Mouse (Mus musculus) thymus, postnatal 0 days (tissue): ENCODE measurements at regions not wholly inside any gene's neighbourhood (a gene's known extent, or its start where the extent isn't known, plus 50 kb on each side); places are given as distances from the start of the nearest gene placed in this dataset.
"Not testable (repeated sequence)": the region's sequence is repeated elsewhere in the genome, so short reads cannot be mapped to it uniquely, and the experiment has no call there.

Experiments
- DNase-seq: peaks from one replicate; pipeline ENCODE4 v3.0.0-alpha.2; 2015; ENCODE audit warnings: low spot score

- no peak for DNase-seq
Observed at GRCm38 (mm10) chr16:49407956-49408795, 290.9 kb upstream of the Ift57 start.

DNA sequence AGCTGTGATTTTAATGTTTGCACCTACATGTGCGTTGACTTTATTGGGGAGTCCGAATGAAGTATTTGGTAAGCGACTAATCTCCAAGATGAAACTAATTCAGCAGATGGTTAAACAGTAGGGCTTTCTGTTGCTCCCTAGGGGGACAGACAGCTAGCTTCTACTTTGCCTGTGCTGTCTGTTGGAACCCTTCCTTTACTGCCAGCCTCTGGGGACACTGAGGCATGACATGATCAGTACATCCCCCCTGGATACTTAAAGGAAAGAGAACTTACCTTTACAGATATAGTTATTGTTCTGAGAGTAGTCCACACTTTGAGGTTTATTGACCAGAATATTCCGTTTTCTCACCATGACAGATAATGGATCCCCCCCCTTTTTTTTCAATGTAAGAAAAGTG, 289.8 kb upstream of the Ift57 start:
- no peak for DNase-seq

DNA sequence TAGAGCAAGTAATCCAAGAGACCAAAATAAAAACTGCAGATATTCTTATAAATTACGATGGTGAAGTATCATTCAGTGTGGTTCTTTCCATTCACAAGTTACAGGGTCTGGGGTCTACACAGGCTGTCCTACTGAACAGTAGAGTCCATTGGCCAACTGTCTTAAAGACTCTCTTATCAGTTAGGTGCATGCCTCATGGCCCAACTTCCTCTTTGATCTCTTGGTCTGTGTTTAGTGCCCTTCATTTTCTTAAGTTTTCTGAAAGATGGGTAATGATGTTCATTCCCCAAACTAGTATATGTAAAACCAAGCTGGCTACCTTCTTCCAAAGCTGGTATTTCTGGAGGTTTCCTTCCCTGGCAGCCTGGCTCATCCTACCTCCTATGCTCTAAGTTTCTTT, 268.7 kb upstream of the Ift57 start:
- no peak for DNase-seq

- no peak for DNase-seq
Observed at GRCm38 (mm10) chr16:49431902-49432301, 267.1 kb upstream of the Ift57 start.

GRCm38 (mm10) chr16:49441225-49441624, 257.8 kb upstream of the Ift57 start:
- DNase-seq, result peak; percentile 1

- DNase-seq, result not testable (repeated sequence)
Observed at GRCm38 (mm10) chr16:49447356-49447755, 251.7 kb upstream of the Ift57 start.

DNA sequence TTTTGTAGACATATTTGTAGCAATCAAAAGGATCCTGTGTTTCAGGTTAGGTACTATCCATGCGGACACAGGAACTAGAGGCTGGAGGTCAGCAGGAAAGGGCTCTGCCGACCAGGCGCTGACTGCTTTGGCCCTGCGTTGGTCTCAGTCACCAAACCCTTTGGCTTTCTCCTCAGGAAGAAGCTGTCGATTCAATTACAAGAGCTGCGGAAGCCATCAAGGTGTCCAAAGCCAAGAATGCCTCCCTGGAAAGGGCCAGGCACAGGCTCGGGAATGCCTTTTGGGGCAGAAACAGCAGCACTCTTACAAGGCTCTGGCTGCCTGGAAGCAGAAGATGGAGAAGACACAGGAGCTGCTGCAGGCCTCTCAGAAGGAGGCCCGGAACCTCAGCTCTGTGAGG, 205.2 kb upstream of the Ift57 start:
- no peak for DNase-seq

- DNase-seq, result no peak
Observed at GRCm38 (mm10) chr16:49497521-49498010, 201.5 kb upstream of the Ift57 start.

DNA sequence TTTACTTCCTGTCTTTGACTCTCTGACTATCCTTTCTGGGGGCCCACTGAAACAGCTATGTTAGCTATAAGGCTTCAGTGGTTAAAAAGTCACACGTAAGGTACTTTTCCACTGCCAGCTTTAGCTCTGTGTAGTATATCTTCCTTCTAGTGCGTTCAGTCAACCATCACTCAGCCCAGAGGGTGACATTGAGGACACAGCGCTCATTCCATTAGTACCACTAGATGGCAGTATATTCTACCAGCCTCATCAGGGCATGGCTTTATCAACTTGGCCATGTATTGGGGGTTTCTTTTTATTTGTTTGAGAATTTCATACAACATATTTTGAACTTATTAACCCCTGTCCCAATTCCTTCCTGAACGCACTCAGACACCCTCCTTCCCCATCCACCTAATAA, 198.2 kb upstream of the Ift57 start:
- DNase-seq, result peak; percentile 65

- DNase-seq, result peak; percentile 56
Observed at GRCm38 (mm10) chr16:49503897-49504413, 195.1 kb upstream of the Ift57 start.

GRCm38 (mm10) chr16:49504669-49505068, 194.4 kb upstream of the Ift57 start:
- no peak for DNase-seq

DNA sequence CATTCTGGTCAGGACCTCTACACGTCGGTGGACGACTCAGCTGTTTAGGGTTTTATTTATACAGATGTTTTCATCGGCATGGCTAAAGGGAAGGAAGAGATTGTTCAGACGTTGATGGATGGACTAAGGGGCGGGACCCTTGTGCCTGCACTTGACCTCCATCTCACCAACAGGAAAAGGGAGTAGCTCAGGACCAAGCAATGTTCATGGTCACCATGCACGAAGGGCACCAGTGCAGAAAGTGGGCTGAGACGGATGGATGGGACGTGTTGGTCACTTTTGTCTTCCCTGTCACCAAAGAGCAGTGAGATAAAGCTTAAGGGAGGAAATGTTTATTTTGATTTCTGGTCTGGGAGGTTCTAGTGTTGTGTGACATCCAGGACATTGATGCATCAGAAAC, 193.8 kb upstream of the Ift57 start:
- no peak for DNase-seq

GRCm38 (mm10) chr16:49518844-49519243, 180.2 kb upstream of the Ift57 start:
- no peak for DNase-seq

GRCm38 (mm10) chr16:49520411-49520810, 178.6 kb upstream of the Ift57 start:
- DNase-seq, result no peak

DNA sequence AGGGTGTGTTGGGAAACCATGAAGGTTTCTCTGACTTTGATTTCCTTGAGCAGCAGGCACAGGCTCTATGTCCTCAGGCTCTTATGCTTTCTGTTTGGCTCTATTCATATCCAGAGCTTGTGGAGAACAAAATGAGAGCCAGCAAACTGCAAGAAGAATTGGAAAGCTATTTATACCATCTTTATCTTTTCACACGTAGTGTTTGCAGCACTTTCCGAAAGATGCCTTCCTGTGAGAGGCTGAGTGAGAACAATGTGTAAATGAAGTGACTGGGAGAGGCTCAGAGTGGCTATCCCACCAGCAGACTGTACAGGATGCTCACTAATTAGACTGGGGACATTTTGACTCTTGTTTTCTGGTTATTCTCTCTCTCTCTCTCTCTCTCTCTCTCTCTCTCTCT, 177.3 kb upstream of the Ift57 start:
- no peak for DNase-seq

DNA sequence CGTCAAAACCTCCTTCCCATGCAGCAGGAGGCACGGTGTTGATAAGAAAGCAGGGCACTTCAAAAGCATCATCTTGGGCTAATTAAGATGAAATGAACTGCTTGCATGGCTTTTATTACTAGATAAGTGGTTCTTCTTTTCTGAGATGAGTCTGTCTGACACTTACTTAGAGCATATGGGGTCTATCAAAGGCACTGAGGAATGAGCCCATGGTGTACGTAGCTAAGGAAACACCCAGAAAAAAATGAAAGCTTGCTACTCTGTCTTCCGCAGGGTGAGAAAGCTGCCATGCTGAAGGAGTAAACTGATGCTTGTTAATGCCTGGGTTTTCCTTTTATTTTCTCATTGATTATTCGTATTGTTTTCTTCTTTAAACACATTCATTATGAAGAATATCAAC, 176.5 kb upstream of the Ift57 start:
- DNase-seq, result no peak

DNA sequence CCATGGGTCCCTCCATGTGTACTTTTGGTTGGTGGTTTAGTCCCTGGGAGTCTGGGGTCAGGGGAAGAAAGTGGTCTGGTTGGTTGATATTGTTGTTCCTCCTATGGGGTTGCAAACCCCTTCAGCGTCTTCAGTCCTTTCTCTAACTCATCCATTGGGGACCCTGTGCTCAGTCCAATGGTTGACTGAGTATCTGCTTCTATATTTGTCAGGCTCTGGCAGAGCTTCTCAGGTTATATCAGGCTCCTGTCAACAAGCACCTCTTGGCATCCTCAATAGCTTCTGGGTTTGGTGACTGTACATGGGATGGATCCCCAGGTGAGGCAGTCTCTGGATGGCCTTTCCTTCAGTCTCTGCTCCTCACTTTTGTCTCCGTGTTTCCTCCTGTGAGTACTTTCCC, 170.4 kb upstream of the Ift57 start:
- DNase-seq, result not testable (repeated sequence)

DNA sequence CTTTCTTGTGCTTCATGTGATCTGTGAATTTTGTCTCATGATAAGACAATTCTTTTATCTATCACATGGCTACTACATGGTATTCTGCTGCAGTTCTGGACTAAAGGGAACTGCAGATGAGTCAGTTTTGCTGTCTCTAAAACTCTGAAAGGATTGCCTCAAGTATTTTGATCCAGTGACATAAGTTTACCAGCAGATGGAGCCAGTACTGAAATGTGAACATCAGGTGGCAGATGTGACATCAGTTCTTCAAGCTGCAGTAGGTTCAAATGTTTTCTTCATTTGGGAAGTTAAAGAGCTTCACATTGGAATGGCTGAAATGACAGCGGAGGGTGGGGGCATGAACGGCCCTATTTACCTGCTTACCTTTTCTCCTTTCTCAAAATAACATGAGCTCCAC, 170.0 kb upstream of the Ift57 start:
- peak; percentile 63 for DNase-seq

DNA sequence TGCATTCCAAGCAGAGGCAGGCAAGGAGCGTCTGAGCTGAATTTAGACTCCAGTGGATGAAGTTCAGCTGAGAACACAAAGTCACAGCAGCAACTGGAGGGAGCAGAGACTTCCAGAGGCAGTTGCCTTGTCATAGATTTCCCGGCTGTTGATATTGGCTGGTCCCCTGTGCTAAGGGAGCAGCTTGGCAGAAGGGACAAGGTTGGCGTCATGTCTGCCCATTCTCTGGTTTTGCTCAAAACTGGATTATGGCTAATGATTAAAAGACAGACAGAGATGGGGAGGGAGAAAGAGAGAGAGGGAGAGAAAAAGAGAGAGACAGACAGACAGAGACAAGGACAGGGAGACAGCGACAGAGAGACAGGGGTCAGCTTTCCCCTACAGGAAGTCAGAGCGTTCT, 169.0 kb upstream of the Ift57 start:
- no peak for DNase-seq

DNA sequence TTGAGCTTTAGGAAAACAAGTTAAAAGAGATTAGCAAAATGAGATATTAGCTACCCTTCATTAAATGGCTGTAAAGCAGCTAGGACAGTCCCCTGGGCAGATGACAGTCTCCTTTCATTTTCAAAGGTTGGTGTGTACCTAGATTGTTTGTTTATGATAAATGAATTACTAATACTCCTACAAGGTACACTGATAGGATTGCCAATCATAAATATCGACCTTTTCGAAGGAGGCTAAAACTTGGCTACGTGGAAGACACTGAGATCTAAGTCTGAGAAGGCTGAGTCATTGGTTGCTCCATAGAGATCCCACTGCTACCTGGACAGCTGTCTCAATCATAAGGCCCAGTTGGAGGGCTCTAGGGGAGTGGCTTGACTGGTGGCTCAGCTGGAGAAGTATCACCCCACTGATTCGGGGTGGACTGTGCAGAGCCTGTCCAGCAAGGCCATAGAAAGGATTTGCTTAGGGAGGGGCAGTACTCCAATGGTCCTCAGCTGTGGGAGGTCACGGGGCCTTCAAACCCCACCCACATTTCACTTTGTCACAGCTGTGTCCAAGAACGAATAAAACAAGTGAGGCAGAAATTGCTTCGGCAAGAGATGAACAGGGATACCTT, 166.9 kb upstream of the Ift57 start:
- no peak for DNase-seq

- DNase-seq, result no peak
Observed at GRCm38 (mm10) chr16:49533498-49533998, 165.5 kb upstream of the Ift57 start.

GRCm38 (mm10) chr16:49550231-49550630, 148.8 kb upstream of the Ift57 start:
- no peak for DNase-seq
